Mouse (Mus musculus) erythroblast, embryonic 14.5 days (primary cell): ENCODE results near the gene Prkca.

Experiments
- GATA1 ChIP-seq: IDR thresholded peaks from 2 replicates; pipeline ENCODE4 v1.6.1; 2012; ENCODE audit warnings: low read length, inconsistent platforms, mixed read lengths
- TAL1 ChIP-seq: IDR thresholded peaks from 3 replicates; pipeline ENCODE4 v1.6.1; 2012; ENCODE audit warnings: low read length, inconsistent platforms, mixed read lengths

GRCm38 (mm10) chr11:108230101-108230500, 113.6 kb downstream of the Prkca start:
- TF ChIP-seq GATA1: no peak
- no peak for TF ChIP-seq TAL1
